Mouse (Mus musculus) frontal cortex, postnatal 25 days (tissue): ENCODE data around the gene Tpcn2.

ENCODE experiments used
- DNase-seq, 2 experiments: peaks; one replicate each; pipeline ENCODE4 v3.0.0; 2022; ENCODE audit warnings: low spot score in 2 of 2

Gene Tpcn2

DNA sequence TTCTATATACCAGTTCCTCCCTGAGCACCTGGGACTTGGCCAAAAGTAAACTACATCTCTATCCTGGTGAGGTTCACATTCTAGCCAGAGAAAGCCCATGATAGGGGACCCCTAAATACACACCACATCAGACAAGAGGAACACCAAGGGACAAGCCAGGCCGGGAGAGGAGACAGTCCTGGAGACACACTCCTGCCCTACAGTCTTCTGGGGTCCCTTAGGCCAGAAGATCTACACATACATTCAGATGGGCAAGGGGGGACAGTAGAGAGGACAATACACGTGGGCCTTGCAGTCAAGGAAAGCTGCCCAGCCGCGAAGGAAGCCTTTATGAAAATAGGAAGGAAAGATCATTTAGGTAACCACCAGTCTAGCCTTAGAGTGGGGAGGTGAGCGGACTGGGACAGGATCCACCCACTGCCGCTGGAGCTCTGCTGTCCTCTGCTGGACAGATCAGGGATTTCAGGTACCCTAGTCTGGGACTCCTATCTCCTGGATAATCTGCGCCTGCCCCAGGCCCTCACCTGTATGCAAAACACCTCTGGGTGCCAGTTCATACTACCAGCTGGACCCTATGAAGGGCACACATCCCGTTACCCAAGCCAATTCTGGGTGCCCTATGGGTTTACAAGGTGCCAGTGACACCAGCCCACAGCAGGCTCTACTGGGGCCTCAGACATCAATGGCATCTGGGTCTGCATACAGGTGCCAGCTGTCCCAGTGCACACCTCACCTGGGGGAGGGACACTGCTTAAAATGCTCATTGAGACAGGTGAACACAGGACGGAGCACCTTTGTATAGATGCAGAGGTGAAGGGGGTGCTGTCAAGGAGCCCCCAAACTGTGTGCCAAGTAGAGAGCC lies 40.7 kb downstream of the Tpcn2 start:
- DNase-seq: peak; percentile 70 to 80

- no peak for DNase-seq
Measured at GRCm38 (mm10) chr7:145242028-145242427, 41.8 kb downstream of the Tpcn2 start.

- no peak for DNase-seq
Measured at GRCm38 (mm10) chr7:145240929-145241328, 42.9 kb downstream of the Tpcn2 start.

- DNase-seq: no peak
Measured at GRCm38 (mm10) chr7:145239736-145240505, 43.9 kb downstream of the Tpcn2 start.

DNA sequence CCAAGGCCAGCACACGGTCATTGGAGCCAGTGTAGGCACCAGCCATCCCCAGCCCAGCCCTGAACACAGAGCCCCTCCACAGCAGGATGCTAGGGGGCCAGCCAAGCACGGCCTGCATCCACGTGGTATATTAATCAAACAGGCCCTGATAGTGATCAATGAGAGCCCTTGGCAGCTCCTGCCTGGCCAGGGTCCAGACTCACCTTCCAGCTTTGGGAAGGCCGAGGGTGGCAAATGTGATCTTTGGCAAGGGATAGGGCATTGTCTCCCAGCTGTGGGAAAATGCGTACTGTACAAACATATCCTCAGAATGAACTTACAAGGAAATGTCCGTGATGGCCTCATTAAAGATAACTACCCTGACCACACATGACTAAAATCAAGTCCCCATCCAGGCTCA lies 44.7 kb downstream of the Tpcn2 start:
- DNase-seq: no peak

- DNase-seq: no peak
Measured at GRCm38 (mm10) chr7:145234841-145235790, 48.7 kb downstream of the Tpcn2 start.

GRCm38 (mm10) chr7:145231659-145232058 lies 52.2 kb downstream of the Tpcn2 start:
- DNase-seq: no peak

GRCm38 (mm10) chr7:145226641-145227040 lies 57.2 kb downstream of the Tpcn2 start:
- no peak for DNase-seq

DNA sequence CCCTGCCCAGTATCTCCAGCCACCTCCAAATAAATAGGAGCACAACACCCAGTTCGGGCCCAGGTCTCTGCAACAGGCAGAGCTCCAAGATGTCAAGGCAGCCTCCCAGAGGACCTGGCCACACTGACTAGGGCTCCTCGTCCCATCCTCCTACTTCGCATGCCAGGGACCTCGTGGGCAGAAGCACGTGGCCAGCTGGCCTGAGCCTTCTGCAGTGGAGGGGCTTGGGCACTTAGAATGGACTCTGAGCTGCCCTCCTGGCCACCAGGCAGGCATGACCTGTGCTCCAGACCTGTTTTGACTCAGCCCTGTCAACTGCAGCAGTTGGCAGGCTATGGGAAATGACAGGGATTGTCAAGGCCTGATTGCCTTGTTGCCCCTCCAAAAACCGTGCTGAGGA lies 58.2 kb downstream of the Tpcn2 start:
- DNase-seq: no peak

DNA sequence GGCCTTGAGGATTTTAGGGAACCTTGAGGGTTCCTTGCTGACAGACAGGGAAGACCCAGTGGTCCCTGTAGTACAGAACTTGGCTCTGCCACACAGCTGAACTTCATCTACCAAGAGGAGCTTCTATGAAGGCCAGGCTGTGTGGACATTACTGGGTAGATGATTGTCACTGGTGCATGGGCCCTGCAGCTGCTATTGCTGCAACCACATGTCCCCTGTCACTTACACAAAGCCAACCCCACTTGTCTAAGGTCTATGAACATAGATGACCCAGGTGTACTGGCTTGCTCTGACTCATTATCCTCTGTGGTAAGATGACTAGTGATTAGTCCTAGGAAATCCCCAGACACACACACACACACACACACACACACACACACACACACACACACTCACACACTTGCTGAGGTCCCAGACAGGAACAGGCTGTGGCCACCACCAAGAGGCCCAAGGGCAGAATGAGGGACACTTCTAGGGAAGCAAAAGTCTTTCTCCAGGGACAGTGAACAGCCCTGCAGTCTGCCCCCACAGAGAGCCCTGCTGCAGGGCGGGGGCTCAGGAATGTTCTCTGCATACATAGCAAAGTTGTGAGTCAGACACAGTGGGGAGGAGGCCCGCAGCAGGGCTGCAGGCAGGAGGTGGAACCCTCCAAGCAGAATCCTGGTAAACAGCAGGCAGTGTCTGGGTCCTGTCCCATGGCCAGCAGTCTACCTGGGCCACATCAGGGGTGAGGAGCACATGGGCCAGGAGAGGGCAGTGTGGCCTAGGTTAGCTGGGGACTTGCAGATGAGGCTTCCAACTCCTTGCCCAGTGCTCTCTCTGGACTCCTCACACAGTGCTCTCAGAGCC lies 61.7 kb downstream of the Tpcn2 start:
- DNase-seq: peak in 1 of 2 experiments; percentile 18

- no peak for DNase-seq
Measured at GRCm38 (mm10) chr7:145221346-145221745, 62.5 kb downstream of the Tpcn2 start.

DNA sequence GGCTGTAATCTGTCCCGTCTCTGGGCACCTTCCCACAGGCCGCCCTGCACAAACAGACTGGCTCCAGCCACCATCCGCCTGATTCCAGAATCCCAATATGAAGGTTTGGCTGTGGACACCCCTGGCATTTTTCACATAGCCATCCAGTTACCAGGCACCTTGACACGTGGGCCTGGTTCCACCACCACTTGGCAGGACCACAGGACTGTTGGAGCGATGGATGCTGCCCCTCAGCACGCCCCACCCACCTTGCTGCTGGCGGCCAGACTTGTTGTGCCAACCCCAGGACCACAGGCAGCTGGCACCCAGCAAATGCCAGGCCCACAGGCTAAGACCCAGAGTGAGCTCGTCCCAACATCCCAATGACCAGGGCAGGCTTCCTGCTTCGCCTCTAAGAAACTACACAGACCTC lies 64.4 kb downstream of the Tpcn2 start:
- DNase-seq: no peak

GRCm38 (mm10) chr7:145216591-145216990 lies 67.2 kb downstream of the Tpcn2 start:
- DNase-seq: no peak

DNA sequence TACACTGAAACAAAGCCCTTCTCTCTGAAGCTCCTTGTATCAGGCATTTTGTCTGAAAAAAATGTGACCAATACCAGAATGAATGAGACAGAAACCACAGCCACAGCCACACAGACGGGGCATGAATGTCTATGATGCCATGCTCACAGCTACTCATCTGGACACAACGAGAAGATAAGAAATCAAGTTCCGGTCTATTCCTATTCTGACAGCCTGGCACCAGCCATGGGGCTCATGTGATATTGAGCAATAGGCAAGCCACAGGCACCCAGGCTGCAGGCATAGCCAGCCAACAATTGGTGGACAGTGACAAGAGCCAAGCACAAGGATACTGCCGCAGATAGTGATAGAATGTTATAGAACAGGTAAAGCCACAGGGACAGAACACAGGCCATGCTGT lies 68.3 kb downstream of the Tpcn2 start:
- DNase-seq: no peak

GRCm38 (mm10) chr7:145211680-145212659 lies 71.8 kb downstream of the Tpcn2 start:
- no peak for DNase-seq

GRCm38 (mm10) chr7:145210477-145211070 lies 73.2 kb downstream of the Tpcn2 start:
- no peak for DNase-seq

DNA sequence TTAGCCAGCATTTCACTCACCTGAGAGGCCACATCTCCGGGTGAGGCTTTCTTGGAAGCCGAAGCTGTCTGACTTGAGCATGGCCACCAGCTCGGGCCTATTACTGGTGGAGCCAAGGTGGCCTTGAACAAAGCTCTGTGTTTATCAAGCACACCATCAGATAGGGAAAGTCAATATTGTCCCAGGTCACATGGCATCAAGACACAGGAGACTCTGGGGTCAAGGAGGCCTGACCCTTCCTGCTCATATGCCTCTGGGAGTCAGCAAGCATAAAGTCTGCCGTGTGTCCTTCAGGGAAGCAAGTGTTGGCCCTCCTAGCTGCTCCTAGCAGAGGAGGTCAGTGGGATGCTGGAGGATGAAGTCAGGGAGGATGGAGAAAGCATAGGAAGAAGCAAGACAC lies 75.8 kb downstream of the Tpcn2 start, which contains the start of gene 1810010D01Rik:
TSS of gene 1810010D01Rik (minus strand) at position 114 of the 400 bp plus-strand sequence.
- no peak for DNase-seq

DNA sequence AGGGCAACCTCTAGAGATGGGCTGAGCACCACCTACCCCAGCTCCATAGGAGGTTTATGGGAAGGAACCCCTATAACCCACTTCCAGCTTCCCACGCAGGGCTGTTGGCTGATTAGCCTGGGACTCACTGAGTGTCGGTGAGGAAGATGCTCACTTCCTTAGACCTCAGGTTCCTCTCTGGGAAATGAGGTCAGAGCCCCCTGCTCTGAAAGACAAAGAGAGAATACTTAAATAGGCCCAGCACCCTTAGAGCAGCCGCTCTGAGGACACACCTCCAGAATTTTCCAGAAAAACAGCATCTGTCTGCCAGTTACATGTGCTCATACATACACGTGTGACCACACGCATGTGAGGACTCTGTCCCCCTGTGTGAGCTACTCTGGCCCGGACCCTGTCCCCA lies 77.0 kb downstream of the Tpcn2 start:
- DNase-seq: no peak

DNA sequence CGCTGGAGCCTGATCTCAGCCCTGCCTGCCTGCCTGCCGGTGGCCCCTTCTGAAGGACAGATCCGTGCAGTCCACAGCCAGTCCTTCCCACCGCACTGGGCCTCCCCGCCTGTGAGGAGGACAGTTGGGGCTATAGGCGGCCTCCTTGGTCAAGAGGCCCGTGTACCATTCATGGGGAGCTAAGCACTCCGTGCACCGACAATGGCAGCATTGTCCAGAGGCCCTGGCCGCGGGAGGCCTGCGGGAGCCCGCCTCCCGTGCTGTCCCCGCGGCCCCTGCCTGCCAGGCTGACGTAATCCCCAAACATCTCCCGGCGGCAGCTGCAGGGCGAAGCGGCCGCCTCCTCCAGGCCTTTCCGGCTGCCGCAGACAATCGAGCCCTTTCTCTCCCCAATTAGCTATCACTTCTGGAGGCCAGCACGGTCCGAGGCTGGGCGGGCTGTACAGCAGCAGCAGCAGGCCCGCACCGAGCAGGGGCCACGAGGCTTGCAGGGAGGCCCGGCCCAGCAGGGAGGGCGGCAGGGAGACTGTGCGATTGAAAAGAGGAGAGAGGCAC lies 77.7 kb downstream of the Tpcn2 start:
- DNase-seq: peak in 1 of 2 experiments; percentile 50
